8 mouse cellular contexts compared by ENCODE assay signal in the genomic region with DNA sequence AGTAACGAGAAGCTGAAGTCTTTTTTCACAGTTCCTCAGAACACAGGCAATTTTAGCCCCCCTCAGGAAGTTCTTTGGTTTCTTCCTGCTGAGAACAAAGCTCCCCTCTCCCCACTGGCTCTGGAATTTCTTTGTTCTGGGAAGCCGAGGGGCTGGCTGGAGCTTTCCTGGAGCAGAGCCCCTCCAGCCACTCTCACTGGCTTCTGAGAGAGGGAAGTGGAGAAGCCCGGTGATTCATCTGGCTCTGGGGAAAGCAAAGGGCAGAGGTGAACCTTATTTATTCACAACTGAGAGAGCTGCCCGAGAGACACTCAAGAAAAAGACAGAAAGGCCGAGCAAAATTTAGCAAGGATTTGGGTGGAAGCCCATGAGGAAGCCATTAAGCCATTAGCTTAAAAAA.
DNase-seq lines count a peak whose midpoint lies in the region; ATAC-seq and TF ChIP-seq lines count a peak whose summit lies in the region.

No protein-coding gene starts in this region.

- no peak for TF ChIP-seq EP300 in heart, postnatal 0 days (IDR thresholded peaks at IDR 0.05; ENCODE audit: low read depth)

- H3K4me3 ChIP-seq in embryonic facial prominence, embryonic 12.5 days, result no peak overlapping the region
- H3K4me3 ChIP-seq in heart, postnatal 0 days (ENCODE audit: low read depth, low read length), result no peak overlapping the region
- peak overlapping the region; percentile 19; the same call in 1 of the 2 replicates for H3K4me3 ChIP-seq in midbrain, embryonic 16.5 days (ENCODE audit: low read depth, low read length)

- H3K4me2 ChIP-seq in embryonic facial prominence, embryonic 12.5 days (replicated peaks), result peak overlapping the region; percentile 48
- H3K4me2 ChIP-seq in heart, postnatal 0 days (ENCODE audit: low read depth, low read length), result 0 out of 2 replicates have a peak overlapping the region, but pooled peaks have one; percentile 9
- peak overlapping the region; percentile 51 for H3K4me2 ChIP-seq in midbrain, embryonic 16.5 days (ENCODE audit: low read length)

- H3K4me1 ChIP-seq in embryonic facial prominence, embryonic 12.5 days, result peaks cover 6% of the 10 kb centered on the region
- H3K4me1 ChIP-seq in heart, postnatal 0 days (ENCODE audit: control insufficient read depth, insufficient read depth), result no peaks in the 10 kb centered on the region
- peaks cover 13% of the 10 kb centered on the region for H3K4me1 ChIP-seq in midbrain, embryonic 16.5 days (ENCODE audit: control insufficient read depth, insufficient read depth, low read length)

- peak overlapping the region; percentile 93 for H3K27ac ChIP-seq in embryonic facial prominence, embryonic 12.5 days
- H3K27ac ChIP-seq in heart, postnatal 0 days (ENCODE audit: low read depth), result peak overlapping the region; percentile 93
- peak overlapping the region; percentile 96 for H3K27ac ChIP-seq in midbrain, embryonic 16.5 days (ENCODE audit: low read length)

- no peaks in the 10 kb centered on the region for H3K9me3 ChIP-seq in embryonic facial prominence, embryonic 12.5 days
- no peaks in the 10 kb centered on the region for H3K9me3 ChIP-seq in heart, postnatal 0 days (replicated peaks; ENCODE audit: control insufficient read depth, low read length)
- no peaks in the 10 kb centered on the region for H3K9me3 ChIP-seq in midbrain, embryonic 16.5 days (replicated peaks; ENCODE audit: control insufficient read depth, low read length, poor library complexity, severe bottlenecking)

- WGBS in embryonic facial prominence, embryonic 12.5 days, result 2% methylated on average over 5 of the region's 5 CpGs
- 17% methylated on average over 5 of the region's 5 CpGs for WGBS in heart, postnatal 0 days
- 0% methylated on average over 5 of the region's 5 CpGs for WGBS in midbrain, embryonic 16.5 days

- peak; percentile 27 to 31 for DNase-seq in right cerebral cortex, postnatal 10 days (ENCODE audit: low spot score in 2 of 2)
- no peak for DNase-seq in right cerebral cortex, postnatal 14 days
- DNase-seq in heart, postnatal 0 days (ENCODE audit: low spot score), result peak; percentile 39
- peak; percentile 30 to 32 for DNase-seq in kidney, postnatal 36 days
- no peak for DNase-seq in layer of hippocampus, adult 9-11 months

- ATAC-seq in embryonic facial prominence, embryonic 12.5 days (ENCODE audit: insufficient number of reproducible peaks, insufficient read depth, low FRiP score, low TSS enrichment), result no peak
- ATAC-seq in heart, postnatal 0 days (ENCODE audit: insufficient read depth, low read depth), result no peak
- ATAC-seq in midbrain, embryonic 16.5 days, result no peak
- ATAC-seq in inflammation-experienced regulatory T-cells, adult 6 months, result no peak

- no peak for TF ChIP-seq CTCF in heart, postnatal 0 days (IDR thresholded peaks at IDR 0.05; ENCODE audit: low read depth)

- peaks cover 8% of the 10 kb centered on the region for H3K27me3 ChIP-seq in embryonic facial prominence, embryonic 12.5 days
- H3K27me3 ChIP-seq in heart, postnatal 0 days (ENCODE audit: control insufficient read depth, insufficient read depth, low read length), result no peaks in the 10 kb centered on the region; the same call in 1 of the 2 replicates
- H3K27me3 ChIP-seq in midbrain, embryonic 16.5 days (ENCODE audit: control insufficient read depth, insufficient read depth, low read depth, low read length), result no peaks in the 10 kb centered on the region

- H3K36me3 ChIP-seq in embryonic facial prominence, embryonic 12.5 days, result no peaks in the 10 kb centered on the region
- H3K36me3 ChIP-seq in heart, postnatal 0 days (replicated peaks; ENCODE audit: control insufficient read depth, insufficient read depth, low read length), result no peaks in the 10 kb centered on the region
- H3K36me3 ChIP-seq in midbrain, embryonic 16.5 days (ENCODE audit: control insufficient read depth, insufficient read depth, low read length), result no peaks in the 10 kb centered on the region

- H3K9ac ChIP-seq in embryonic facial prominence, embryonic 12.5 days, result no peak overlapping the region
- H3K9ac ChIP-seq in heart, postnatal 0 days (replicated peaks; ENCODE audit: low read depth, low read length), result no peak overlapping the region
- peak overlapping the region; percentile 59; the same call in 1 of the 2 replicates for H3K9ac ChIP-seq in midbrain, embryonic 16.5 days (ENCODE audit: low read depth, low read length)

Comparison
In these comparisons a context has a peak if more than half of its experiments do, and no peak if none do; other contexts are left out.
1. DNase-seq: peak in right cerebral cortex, postnatal 10 days (2 of 2), heart, postnatal 0 days (single experiment) and kidney, postnatal 36 days (2 of 2); none in right cerebral cortex, postnatal 14 days (single experiment) and layer of hippocampus, adult 9-11 months (single experiment).
2. Peak in every context shown above with its lines, with median percentiles within 50 percentile points of each other: H3K27ac ChIP-seq and H3K4me2 ChIP-seq.